Mouse (Mus musculus): ENCODE results near the gene Map1a. TPM values are rescaled to one million over a fixed set of nuclear protein-coding genes. Genes with fewer than 3 reads are reported as not detected.

Map1a gene
- polyA plus RNA-seq, 1 experiment from 2014 or later: 7.0 TPM

GRCm38 (mm10) chr2:121289730-121290540, 535 bp downstream of the Map1a start:
- peak overlapping the region; percentile 51; the same call in 1 of the 2 replicates for H3K9ac ChIP-seq (ENCODE audit: low read depth, low read length)
- no peak overlapping the region for H3K27ac ChIP-seq (ENCODE audit: low read depth, low read length)
- H3K4me3 ChIP-seq (ENCODE audit: low read length): peak overlapping the region; percentile 57
- H3K36me3 ChIP-seq (ENCODE audit: control insufficient read depth, insufficient read depth, low read length): no peaks in the 10 kb centered on the region
- no peaks in the 10 kb centered on the region for H3K9me3 ChIP-seq (ENCODE audit: control insufficient read depth, low read length)
- peak overlapping the region; percentile 90 for H3K4me2 ChIP-seq (replicated peaks; ENCODE audit: low read depth, low read length)
- H3K4me1 ChIP-seq (ENCODE audit: control insufficient read depth, insufficient read depth, low read length): peaks cover 15% of the 10 kb centered on the region
- peak; percentile 30; the same call in 1 of the 2 replicates for ATAC-seq (ENCODE audit: low FRiP score, low TSS enrichment)
- 4% methylated on average over 36 of the region's 36 CpGs for WGBS
- H3K27me3 ChIP-seq (ENCODE audit: control insufficient read depth, insufficient read depth, low read length): peaks cover 11% of the 10 kb centered on the region; the same call in 1 of the 2 replicates

DNA sequence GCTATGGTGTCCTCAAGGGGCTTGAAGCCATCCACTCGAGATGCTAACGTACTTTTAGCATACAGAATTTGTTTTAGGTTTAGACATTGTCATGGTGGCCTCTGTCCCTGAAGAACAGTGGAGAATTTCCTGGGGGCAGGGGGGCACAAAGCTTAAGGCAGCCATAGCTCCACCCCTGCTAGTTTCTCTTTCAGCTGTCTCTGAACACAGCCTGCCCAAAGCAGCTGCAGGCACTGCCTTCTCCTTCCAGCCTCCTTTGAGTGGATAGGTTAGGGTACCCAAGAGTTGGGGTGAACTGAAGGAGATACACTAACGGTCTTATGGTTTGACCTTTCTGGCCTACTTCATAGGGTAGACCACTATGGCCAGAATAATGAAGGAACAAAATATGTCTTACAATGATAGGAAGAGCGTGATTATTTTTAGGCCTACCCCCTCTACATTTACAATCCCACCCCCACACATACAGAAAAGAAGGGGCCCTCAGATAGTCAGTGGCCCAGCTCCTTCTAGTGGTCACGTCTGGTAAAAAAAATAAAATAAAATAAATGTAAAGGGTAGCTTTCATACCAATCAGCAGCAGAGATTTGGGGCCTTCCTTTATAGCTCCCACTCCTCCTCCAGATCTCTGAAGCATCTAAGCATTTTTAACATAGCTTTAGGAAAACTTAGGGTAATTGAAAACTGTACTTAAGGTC, 3.1 kb downstream of the Map1a start:
- no peak overlapping the region for H3K9ac ChIP-seq (ENCODE audit: low read depth, low read length)
- no peak overlapping the region for H3K27ac ChIP-seq (ENCODE audit: low read depth, low read length)
- H3K4me2 ChIP-seq (replicated peaks; ENCODE audit: low read depth, low read length): no peak overlapping the region
- peaks cover 23% of the 10 kb centered on the region for H3K27me3 ChIP-seq (ENCODE audit: control insufficient read depth, insufficient read depth, low read length)
- no peaks in the 10 kb centered on the region for H3K36me3 ChIP-seq (ENCODE audit: control insufficient read depth, insufficient read depth, low read length)
- no peak for ATAC-seq (ENCODE audit: low FRiP score, low TSS enrichment)
- no peaks in the 10 kb centered on the region for H3K9me3 ChIP-seq (ENCODE audit: control insufficient read depth, low read length)
- no peak overlapping the region for H3K4me3 ChIP-seq (ENCODE audit: low read length)
- WGBS: 67% methylated on average over 5 of the region's 5 CpGs
- H3K4me1 ChIP-seq (ENCODE audit: control insufficient read depth, insufficient read depth, low read length): peaks cover 34% of the 10 kb centered on the region

GRCm38 (mm10) chr2:121294182-121294581, 4.8 kb downstream of the Map1a start:
- Histone ChIP-seq H3K4me3 (ENCODE audit: low read length) (peak overlapping the region; percentile 46; the same call in 1 of the 2 replicates), H3K9me3 (ENCODE audit: control insufficient read depth, low read length) (no peaks in the 10 kb centered on the region), H3K27me3 (ENCODE audit: control insufficient read depth, insufficient read depth, low read length) (peaks cover 23% of the 10 kb centered on the region), H3K36me3 (ENCODE audit: control insufficient read depth, insufficient read depth, low read length) (0 out of 2 replicates have a peak, but pooled peaks cover 1% of the 10 kb centered on the region), H3K27ac (ENCODE audit: low read depth, low read length) (no peak overlapping the region; the same call in 1 of the 2 replicates), H3K4me1 (ENCODE audit: control insufficient read depth, insufficient read depth, low read length) (peaks cover 34% of the 10 kb centered on the region), H3K4me2 (replicated peaks; ENCODE audit: low read depth, low read length) (peak overlapping the region; percentile 64), H3K9ac (ENCODE audit: low read depth, low read length) (no peak overlapping the region)
- WGBS: 27% methylated on average over 4 of the region's 4 CpGs
- no peak for ATAC-seq (ENCODE audit: low FRiP score, low TSS enrichment)

DNA sequence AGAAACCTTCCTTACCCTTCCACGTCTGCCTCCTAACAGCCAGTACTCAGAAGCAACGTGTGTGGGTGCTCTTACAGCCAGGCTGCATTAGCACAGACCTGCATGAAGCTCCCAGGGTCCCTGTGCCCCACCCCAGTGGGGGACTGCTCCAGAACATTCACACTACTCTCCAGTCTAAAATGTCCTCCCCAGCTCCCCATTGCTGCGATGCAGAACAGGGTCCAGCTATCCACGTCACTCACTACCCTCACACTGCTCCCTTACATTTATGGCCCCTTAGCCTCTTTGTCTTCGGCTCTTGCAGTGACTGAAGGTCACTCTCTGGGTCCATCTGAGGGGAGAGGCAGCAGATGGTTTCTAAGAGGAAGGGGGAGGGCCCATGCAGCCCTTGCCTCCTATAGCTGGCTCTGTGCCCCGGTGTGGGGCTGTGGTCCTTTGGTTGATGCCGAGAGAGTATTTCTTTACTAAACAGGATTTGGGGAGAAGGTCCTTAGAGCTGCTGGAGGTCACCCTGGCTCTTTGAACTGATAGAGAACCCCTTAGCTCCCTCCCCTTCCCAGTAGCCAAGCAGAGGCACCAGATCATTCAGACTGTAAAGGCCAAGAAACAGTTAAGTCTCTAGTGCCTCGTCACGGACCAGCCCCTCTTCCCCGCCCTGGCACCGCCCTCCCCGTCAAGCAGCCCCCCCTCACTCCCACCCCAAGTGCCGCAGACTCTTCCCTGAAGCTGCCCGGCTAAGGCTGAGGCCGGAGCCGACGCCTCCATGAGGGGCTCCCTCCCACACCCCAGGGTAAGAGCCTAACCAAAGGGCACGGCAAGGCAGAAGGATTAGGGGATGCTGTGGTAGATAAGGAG, 5.6 kb downstream of the Map1a start:
- Histone ChIP-seq H3K4me2 (replicated peaks; ENCODE audit: low read depth, low read length) (peak overlapping the region; percentile 64), H3K9me3 (ENCODE audit: control insufficient read depth, low read length) (no peaks in the 10 kb centered on the region), H3K27ac (ENCODE audit: low read depth, low read length) (peak overlapping the region; percentile 53; the same call in 1 of the 2 replicates), H3K9ac (ENCODE audit: low read depth, low read length) (peak overlapping the region; percentile 51), H3K4me1 (ENCODE audit: control insufficient read depth, insufficient read depth, low read length) (peaks cover 31% of the 10 kb centered on the region), H3K27me3 (ENCODE audit: control insufficient read depth, insufficient read depth, low read length) (peaks cover 19% of the 10 kb centered on the region), H3K4me3 (ENCODE audit: low read length) (peak overlapping the region; percentile 46), H3K36me3 (ENCODE audit: control insufficient read depth, insufficient read depth, low read length) (0 out of 2 replicates have a peak, but pooled peaks cover 5% of the 10 kb centered on the region)
- peak; percentile 75 for ATAC-seq (ENCODE audit: low FRiP score, low TSS enrichment)
- WGBS: 3% methylated on average over 18 of the region's 18 CpGs

- WGBS: 2% methylated on average over 15 of the region's 15 CpGs
- Histone ChIP-seq H3K9ac (ENCODE audit: low read depth, low read length) (peak overlapping the region; percentile 51), H3K9me3 (ENCODE audit: control insufficient read depth, low read length) (no peaks in the 10 kb centered on the region), H3K4me2 (replicated peaks; ENCODE audit: low read depth, low read length) (peak overlapping the region; percentile 64), H3K4me3 (ENCODE audit: low read length) (peak overlapping the region; percentile 46), H3K27me3 (ENCODE audit: control insufficient read depth, insufficient read depth, low read length) (peaks cover 11% of the 10 kb centered on the region), H3K27ac (ENCODE audit: low read depth, low read length) (no peak overlapping the region), H3K36me3 (ENCODE audit: control insufficient read depth, insufficient read depth, low read length) (peaks cover 8% of the 10 kb centered on the region; the same call in 1 of the 2 replicates), H3K4me1 (ENCODE audit: control insufficient read depth, insufficient read depth, low read length) (peaks cover 31% of the 10 kb centered on the region)
- peak; percentile 45 for ATAC-seq (ENCODE audit: low FRiP score, low TSS enrichment)
Measured at GRCm38 (mm10) chr2:121295608-121296571, 6.5 kb downstream of the Map1a start.

- 15% methylated on average over 6 of the region's 6 CpGs for WGBS
- peaks cover 9% of the 10 kb centered on the region; the same call in 1 of the 2 replicates for H3K36me3 ChIP-seq (ENCODE audit: control insufficient read depth, insufficient read depth, low read length)
- ATAC-seq (ENCODE audit: low FRiP score, low TSS enrichment): no peak
- H3K4me3 ChIP-seq (ENCODE audit: low read length): peak overlapping the region; percentile 46
- H3K27ac ChIP-seq (ENCODE audit: low read depth, low read length): no peak overlapping the region
- H3K9me3 ChIP-seq (ENCODE audit: control insufficient read depth, low read length): no peaks in the 10 kb centered on the region
- H3K4me2 ChIP-seq (replicated peaks; ENCODE audit: low read depth, low read length): peak overlapping the region; percentile 64
- no peak overlapping the region for H3K9ac ChIP-seq (ENCODE audit: low read depth, low read length)
- H3K4me1 ChIP-seq (ENCODE audit: control insufficient read depth, insufficient read depth, low read length): peaks cover 31% of the 10 kb centered on the region
- peaks cover 11% of the 10 kb centered on the region for H3K27me3 ChIP-seq (ENCODE audit: control insufficient read depth, insufficient read depth, low read length)
Measured at GRCm38 (mm10) chr2:121296754-121297231, 7.4 kb downstream of the Map1a start.

GRCm38 (mm10) chr2:121297701-121298100, 8.3 kb downstream of the Map1a start:
- WGBS: 10% methylated on average over 9 of the region's 9 CpGs
- Histone ChIP-seq H3K27ac (ENCODE audit: low read depth, low read length) (no peak overlapping the region), H3K4me2 (replicated peaks; ENCODE audit: low read depth, low read length) (no peak overlapping the region), H3K9me3 (ENCODE audit: control insufficient read depth, low read length) (no peaks in the 10 kb centered on the region), H3K4me1 (ENCODE audit: control insufficient read depth, insufficient read depth, low read length) (peaks cover 31% of the 10 kb centered on the region), H3K27me3 (ENCODE audit: control insufficient read depth, insufficient read depth, low read length) (peaks cover 11% of the 10 kb centered on the region), H3K36me3 (ENCODE audit: control insufficient read depth, insufficient read depth, low read length) (peaks cover 11% of the 10 kb centered on the region; the same call in 1 of the 2 replicates), H3K9ac (ENCODE audit: low read depth, low read length) (no peak overlapping the region), H3K4me3 (ENCODE audit: low read length) (no peak overlapping the region)
- ATAC-seq (ENCODE audit: low FRiP score, low TSS enrichment): no peak

Measured in kidney, embryonic 14.5 days (tissue).